Mouse (Mus musculus) right cerebral cortex, postnatal 36 days (tissue): ENCODE measurements around the gene Hnrnpd.

Experiments
- DNase-seq, 2 experiments: peaks; one replicate each; pipeline ENCODE4 v3.0.0; 2022; ENCODE audit warnings: low spot score in 2 of 2, mixed read lengths in 1 of 2

Hnrnpd gene

GRCm38 (mm10) chr5:99978699-99979442 is at the start of gene Hnrnpd, which contains the start of gene 4930524J08Rik:
Gene Hnrnpd, minus strand, starts transcription at chr5:99978938.
Gene 4930524J08Rik, plus strand, starts transcription at chr5:99979061.
- peak; percentile 93 to 94 for DNase-seq

- no peak for DNase-seq
These were observed 46.1 kb upstream of the Hnrnpd start for GRCm38 (mm10) chr5:100024868-100025267.

GRCm38 (mm10) chr5:100024403-100024802 is 45.7 kb upstream of the Hnrnpd start:
- no peak for DNase-seq

- DNase-seq: no peak
These were observed 41.4 kb upstream of the Hnrnpd start for GRCm38 (mm10) chr5:100020089-100020488.

GRCm38 (mm10) chr5:100012599-100012998 is 33.9 kb upstream of the Hnrnpd start:
- no peak for DNase-seq

- DNase-seq: no peak
These were observed 29.7 kb upstream of the Hnrnpd start for GRCm38 (mm10) chr5:100008485-100008884.

- DNase-seq: no peak
These were observed 28.3 kb upstream of the Hnrnpd start for GRCm38 (mm10) chr5:100007040-100007375.

- no peak for DNase-seq
These were observed 27.7 kb upstream of the Hnrnpd start for GRCm38 (mm10) chr5:100006324-100007039.

- DNase-seq: no peak
These were observed 27.2 kb upstream of the Hnrnpd start for GRCm38 (mm10) chr5:100005896-100006295.

GRCm38 (mm10) chr5:100005431-100005830 is 26.7 kb upstream of the Hnrnpd start:
- no peak for DNase-seq

- DNase-seq: no peak
These were observed 25.2 kb upstream of the Hnrnpd start for GRCm38 (mm10) chr5:100003895-100004294.

- DNase-seq: no peak
These were observed 21.8 kb upstream of the Hnrnpd start for GRCm38 (mm10) chr5:100000500-100000899.

GRCm38 (mm10) chr5:100000048-100000447 is 21.3 kb upstream of the Hnrnpd start:
- no peak for DNase-seq

GRCm38 (mm10) chr5:99994680-99995079 is 15.9 kb upstream of the Hnrnpd start:
- DNase-seq: no peak

- no peak for DNase-seq
These were observed 15.4 kb upstream of the Hnrnpd start for GRCm38 (mm10) chr5:99994166-99994565.

GRCm38 (mm10) chr5:99983452-99984061 is 4.8 kb upstream of the Hnrnpd start:
- DNase-seq: no peak

- peak; percentile 40 to 61 for DNase-seq
These were observed 1.0 kb downstream of the Hnrnpd start for GRCm38 (mm10) chr5:99977516-99978301.

- no peak for DNase-seq
These were observed 2.3 kb downstream of the Hnrnpd start for GRCm38 (mm10) chr5:99976334-99976955.

GRCm38 (mm10) chr5:99975776-99976175 is 3.0 kb downstream of the Hnrnpd start:
- no peak for DNase-seq

GRCm38 (mm10) chr5:99975061-99975460 is 3.7 kb downstream of the Hnrnpd start:
- no peak for DNase-seq

- no peak for DNase-seq
These were observed 4.8 kb downstream of the Hnrnpd start for GRCm38 (mm10) chr5:99973941-99974340.
